Mouse (Mus musculus) spleen, adult 2 months (tissue): ENCODE data around the gene Gfer.

Experiments
- CTCF ChIP-seq: fragments of 200-500 bp; IDR thresholded peaks from 2 replicates; pipeline ENCODE4 v1.5.1; 2011; ENCODE audit warnings: mild to moderate bottlenecking, inconsistent platforms; ENCODE audit not compliant: insufficient read depth, insufficient read length, insufficient replicate concordance; ENCODE audit errors: extremely low read depth
- POLR2A ChIP-seq: fragments of 200-500 bp; IDR thresholded peaks from 2 replicates; pipeline ENCODE4 v1.6.1; 2011; ENCODE audit warnings: low read depth, low read length, inconsistent platforms

DNA sequence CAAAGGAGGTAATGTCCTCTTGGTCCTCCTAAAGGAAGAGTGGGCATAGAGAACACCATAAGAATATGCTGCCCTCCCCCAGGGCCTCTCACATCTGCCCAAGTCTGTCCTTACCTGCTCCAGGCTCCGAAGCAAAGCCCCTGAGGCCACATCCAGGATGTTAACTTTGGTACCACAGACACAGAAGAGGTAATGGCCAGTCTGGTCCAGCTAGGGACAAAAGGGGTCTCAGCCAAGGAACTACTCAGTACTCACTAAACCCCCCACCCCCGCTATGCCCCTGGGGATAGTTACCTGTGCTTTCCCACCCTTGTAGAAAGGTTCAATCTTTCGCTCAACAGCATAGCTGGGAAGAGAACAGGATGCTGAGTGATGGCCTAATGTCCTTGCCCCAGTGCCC lies 9.9 kb upstream of the Gfer start:
- TF ChIP-seq POLR2A (no peak), CTCF (no peak)
